Mouse (Mus musculus) embryonic facial prominence, embryonic 14.5 days (tissue): ENCODE results near the gene BC004004. TPM values are rescaled to one million over a fixed set of nuclear protein-coding genes. Genes with fewer than 3 reads are reported as not detected.
A peak's percentile ranks its signal among the peaks of the same experiment; 100 is the strongest.

Experiments
- ATAC-seq: fragments of 200-750 bp; cut with Nextera tagmentation; 2 replicates; pipeline ENCODE4 v1.8.0; 2017; ENCODE audit warnings: low read depth, moderate number of reproducible peaks, moderate TSS enrichment
- DNase-seq: peaks from one replicate; pipeline ENCODE4 v3.0.0-alpha.2; 2015; ENCODE audit warnings: low spot score
- H3K27ac ChIP-seq: fragments of 300-500 bp; sonication (generic); replicated peaks from 2 replicates; pipeline ENCODE4 v1.5.1; 2014; ENCODE audit warnings: low read depth, mild to moderate bottlenecking, low read length, moderate library complexity
- H3K27me3 ChIP-seq: fragments of 300-500 bp; sonication (generic); replicated peaks from 2 replicates; pipeline ENCODE4 v1.6.1; 2014; ENCODE audit warnings: low read length; ENCODE audit not compliant: control insufficient read depth, insufficient read depth
- H3K36me3 ChIP-seq: fragments of 300-500 bp; sonication (generic); 2 replicates; pipeline ENCODE4 v1.6.1; 2014; ENCODE audit warnings: low read length, mixed read lengths; ENCODE audit not compliant: control insufficient read depth, insufficient read depth
- H3K4me1 ChIP-seq: fragments of 300-500 bp; sonication (generic); 2 replicates; pipeline ENCODE4 v1.6.1; 2014; ENCODE audit warnings: antibody characterized with exemption, low read length; ENCODE audit not compliant: control insufficient read depth, insufficient read depth
- H3K4me2 ChIP-seq: fragments of 300-500 bp; sonication (generic); 2 replicates; pipeline ENCODE4 v1.6.1; 2014; ENCODE audit warnings: low read depth, mild to moderate bottlenecking, low read length, moderate library complexity, mixed read lengths
- H3K4me3 ChIP-seq: fragments of 300-500 bp; sonication (generic); 2 replicates; pipeline ENCODE4 v1.5.1; 2014; ENCODE audit warnings: low read depth, mild to moderate bottlenecking, low read length
- H3K9ac ChIP-seq: fragments of 300-500 bp; sonication (generic); 2 replicates; pipeline ENCODE4 v1.6.1; 2014; ENCODE audit warnings: low read depth, mild to moderate bottlenecking, low read length, moderate library complexity, mixed read lengths
- H3K9me3 ChIP-seq: fragments of 300-500 bp; sonication (generic); 2 replicates; pipeline ENCODE4 v1.6.1; 2016; ENCODE audit warnings: low read length; ENCODE audit not compliant: control insufficient read depth
- WGBS: fragments of 180-500 bp; shearing (Covaris S2); extraction: QIAGEN DNeasy Blood & Tissue Kit; methylation state at CpG from one replicate; pipeline ENCODE4 v1.1.7; 2014; 5-methylcytosine and 5-hydroxymethylcytosine counted together
- polyA plus RNA-seq: library from polyadenylated mRNA; unstranded; fragments of >200 nt; fragmentation: Nextera tagmentation; extraction: Ambion mirVana; gene quantifications from 2 replicates; pipeline ENCODE4 v1.2.1, GENCODE M21; 2014

The BC004004 gene
- polyA plus RNA-seq, 1 experiment from 2014 or later, result 85.6 TPM

GRCm38 (mm10) chr17:29339170-29339768 is 70.7 kb downstream of the BC004004 start:
- DNase-seq (no peak), ATAC-seq (no peak)
- Histone ChIP-seq H3K27ac (peak overlapping the region; percentile 18; the same call in 1 of the 2 replicates), H3K27me3 (no peaks in the 10 kb centered on the region), H3K4me2 (no peak overlapping the region), H3K9me3 (no peaks in the 10 kb centered on the region), H3K4me3 (no peak overlapping the region), H3K36me3 (peaks cover 81% of the 10 kb centered on the region), H3K4me1 (peaks cover 21% of the 10 kb centered on the region), H3K9ac (no peak overlapping the region)
- 73% methylated on average over 11 of the region's 11 CpGs for WGBS

GRCm38 (mm10) chr17:29340406-29341261 is 72.0 kb downstream of the BC004004 start:
- Histone ChIP-seq H3K4me3 (no peak overlapping the region), H3K27me3 (no peaks in the 10 kb centered on the region), H3K9ac (0 out of 2 replicates have a peak overlapping the region, but pooled peaks have one; percentile 45), H3K9me3 (no peaks in the 10 kb centered on the region), H3K27ac (peak overlapping the region; percentile 86), H3K36me3 (peaks cover 77% of the 10 kb centered on the region), H3K4me1 (peaks cover 21% of the 10 kb centered on the region), H3K4me2 (peak overlapping the region; percentile 11; the same call in 1 of the 2 replicates)
- no peak for ATAC-seq
- peak; percentile 70 for DNase-seq
- 71% methylated on average over 18 of the region's 18 CpGs for WGBS

GRCm38 (mm10) chr17:29341591-29342003 is 73.0 kb downstream of the BC004004 start:
- Histone ChIP-seq H3K36me3 (peaks cover 68% of the 10 kb centered on the region), H3K27me3 (no peaks in the 10 kb centered on the region), H3K27ac (peak overlapping the region; percentile 86), H3K4me1 (peaks cover 21% of the 10 kb centered on the region), H3K9ac (peak overlapping the region; percentile 45), H3K4me3 (no peak overlapping the region), H3K4me2 (peak overlapping the region; percentile 28; the same call in 1 of the 2 replicates), H3K9me3 (no peaks in the 10 kb centered on the region)
- DNase-seq (peak; percentile 57), ATAC-seq (peak; percentile 30)
- WGBS, result 10% methylated on average over 8 of the region's 9 CpGs

- peaks cover 61% of the 10 kb centered on the region for H3K36me3 ChIP-seq
- H3K27ac ChIP-seq, result peak overlapping the region; percentile 86
- no peaks in the 10 kb centered on the region for H3K27me3 ChIP-seq
- H3K9me3 ChIP-seq, result no peaks in the 10 kb centered on the region
- H3K4me3 ChIP-seq, result no peak overlapping the region
- peak; percentile 64 for ATAC-seq
- WGBS, result 43% methylated on average over 13 of the region's 13 CpGs
- peak; percentile 75 for DNase-seq
- H3K4me2 ChIP-seq, result no peak overlapping the region; the same call in 1 of the 2 replicates
- peaks cover 21% of the 10 kb centered on the region for H3K4me1 ChIP-seq
- H3K9ac ChIP-seq, result peak overlapping the region; percentile 45
These were observed 73.7 kb downstream of the BC004004 start for GRCm38 (mm10) chr17:29342010-29342910.

GRCm38 (mm10) chr17:29343241-29343640 is 74.7 kb downstream of the BC004004 start:
- Histone ChIP-seq H3K4me1 (peaks cover 24% of the 10 kb centered on the region), H3K27me3 (no peaks in the 10 kb centered on the region), H3K27ac (no peak overlapping the region), H3K9me3 (no peaks in the 10 kb centered on the region), H3K4me3 (no peak overlapping the region), H3K36me3 (peaks cover 53% of the 10 kb centered on the region; the same call in 1 of the 2 replicates), H3K4me2 (no peak overlapping the region), H3K9ac (no peak overlapping the region)
- ATAC-seq (no peak), DNase-seq (no peak)
- 86% methylated on average over 5 of the region's 5 CpGs for WGBS

GRCm38 (mm10) chr17:29345272-29345671 is 76.7 kb downstream of the BC004004 start:
- 92% methylated on average over 12 of the region's 12 CpGs for WGBS
- ATAC-seq, result no peak
- no peak overlapping the region for H3K27ac ChIP-seq
- no peak overlapping the region for H3K4me3 ChIP-seq
- H3K9me3 ChIP-seq, result no peaks in the 10 kb centered on the region
- DNase-seq, result no peak
- peaks cover 35% of the 10 kb centered on the region; the same call in 1 of the 2 replicates for H3K36me3 ChIP-seq
- peak overlapping the region; percentile 52; the same call in 1 of the 2 replicates for H3K4me2 ChIP-seq
- H3K27me3 ChIP-seq, result no peaks in the 10 kb centered on the region
- peaks cover 27% of the 10 kb centered on the region for H3K4me1 ChIP-seq
- no peak overlapping the region for H3K9ac ChIP-seq

GRCm38 (mm10) chr17:29346496-29347125 is 78.0 kb downstream of the BC004004 start:
- peak overlapping the region; percentile 95 for H3K4me3 ChIP-seq
- ATAC-seq, result no peak
- H3K9me3 ChIP-seq, result no peaks in the 10 kb centered on the region
- peak overlapping the region; percentile 93 for H3K27ac ChIP-seq
- H3K4me2 ChIP-seq, result peak overlapping the region; percentile 52
- H3K36me3 ChIP-seq, result 0 out of 2 replicates have a peak, but pooled peaks cover 29% of the 10 kb centered on the region
- peak overlapping the region; percentile 92 for H3K9ac ChIP-seq
- DNase-seq, result peak; percentile 83
- 4% methylated on average over 11 of the region's 11 CpGs for WGBS
- peaks cover 16% of the 10 kb centered on the region for H3K4me1 ChIP-seq
- H3K27me3 ChIP-seq, result no peaks in the 10 kb centered on the region
